Mouse (Mus musculus) urinary bladder, adult 2 months (tissue): ENCODE data around the gene Rpgrip1l. TPM values are rescaled to one million over a fixed set of nuclear protein-coding genes. Genes with fewer than 3 reads are reported as not detected.

Source experiments
- DNase-seq: peaks from one replicate; pipeline ENCODE4 v3.0.0; 2022; ENCODE audit warnings: low spot score
- polyA plus RNA-seq: library from polyadenylated mRNA; depleted of rRNA; stranded (reverse); fragments of >200 nt; gene quantifications from 2 replicates; pipeline ENCODE4 v1.2.3, GENCODE M21; 2012

Rpgrip1l gene
- polyA plus RNA-seq, 1 experiment: 5.3 TPM

- no peak for DNase-seq
These were observed 16.4 kb upstream of the Rpgrip1l start for GRCm38 (mm10) chr8:91329461-91329850.

- no peak for DNase-seq
These were observed 16.0 kb upstream of the Rpgrip1l start for GRCm38 (mm10) chr8:91329056-91329455.

- DNase-seq: no peak
These were observed 14.6 kb upstream of the Rpgrip1l start for GRCm38 (mm10) chr8:91327471-91328205.

- DNase-seq: no peak
These were observed 13.9 kb upstream of the Rpgrip1l start for GRCm38 (mm10) chr8:91326946-91327345.

GRCm38 (mm10) chr8:91326018-91326417 lies 13.0 kb upstream of the Rpgrip1l start:
- DNase-seq: no peak

- DNase-seq: no peak
These were observed 11.9 kb upstream of the Rpgrip1l start for GRCm38 (mm10) chr8:91324916-91325315.

- no peak for DNase-seq
These were observed 11.2 kb upstream of the Rpgrip1l start for GRCm38 (mm10) chr8:91324271-91324670.

GRCm38 (mm10) chr8:91323511-91323910 lies 10.4 kb upstream of the Rpgrip1l start:
- DNase-seq: no peak

GRCm38 (mm10) chr8:91318938-91319729 lies 6.1 kb upstream of the Rpgrip1l start:
- DNase-seq: no peak

GRCm38 (mm10) chr8:91317567-91318227 lies 4.6 kb upstream of the Rpgrip1l start:
- DNase-seq: no peak

GRCm38 (mm10) chr8:91312342-91312741 lies 720 bp downstream of the Rpgrip1l start:
- DNase-seq: no peak

GRCm38 (mm10) chr8:91304481-91305386 lies 8.3 kb downstream of the Rpgrip1l start:
- no peak for DNase-seq

- DNase-seq: no peak
These were observed 14.4 kb downstream of the Rpgrip1l start for GRCm38 (mm10) chr8:91298672-91299071.

- no peak for DNase-seq
These were observed 17.3 kb downstream of the Rpgrip1l start for GRCm38 (mm10) chr8:91295786-91296185.

GRCm38 (mm10) chr8:91290576-91290975 lies 22.5 kb downstream of the Rpgrip1l start:
- DNase-seq: no peak

GRCm38 (mm10) chr8:91286237-91286636 lies 26.8 kb downstream of the Rpgrip1l start:
- DNase-seq: no peak

- no peak for DNase-seq
These were observed 29.2 kb downstream of the Rpgrip1l start for GRCm38 (mm10) chr8:91283815-91284214.

GRCm38 (mm10) chr8:91282655-91283054 lies 30.4 kb downstream of the Rpgrip1l start:
- DNase-seq: no peak

- DNase-seq: no peak
These were observed 31.5 kb downstream of the Rpgrip1l start for GRCm38 (mm10) chr8:91281545-91281944.

GRCm38 (mm10) chr8:91280467-91281212 lies 32.4 kb downstream of the Rpgrip1l start:
- no peak for DNase-seq

GRCm38 (mm10) chr8:91278060-91278459 lies 35.0 kb downstream of the Rpgrip1l start:
- no peak for DNase-seq
